In genomic region chr12:70556820-70557219, GRCm38 (mm10) we compare ENCODE assay signal across 14 mouse cellular contexts.
DNase-seq lines count a peak whose midpoint lies in the region; ATAC-seq and TF ChIP-seq lines count a peak whose summit lies in the region.
"Had no signal": no experiment of that assay in that cellular context is flagged by ENCODE, and none has a peak within 500 bp of the region (broad histone marks: within the 10 kb centered on the region; RNA-seq: fewer than 3 reads in every experiment).

No protein-coding gene starts in this region.

- H3K27ac ChIP-seq in gastrocnemius, adult 2 months, result peak overlapping the region; percentile 60
- no peak overlapping the region for H3K27ac ChIP-seq in lung, embryonic 16.5 days (ENCODE audit: low read length)
- H3K27ac ChIP-seq in heart, embryonic 15.5 days, result peak overlapping the region; percentile 75
- H3K27ac ChIP-seq: hindbrain, embryonic 15.5 days; left cerebral cortex, adult 2 months; limb, embryonic 15.5 days; lung, embryonic 15.5 days; midbrain, embryonic 13.5 days; neural tube, embryonic 12.5 days had no signal

- TF ChIP-seq POLR2A in brain, embryonic 14.5 days (IDR thresholded peaks at IDR 0.05; ENCODE audit: borderline replicate concordance, extremely low read depth, insufficient read depth, insufficient read length, poor library complexity, severe bottlenecking), result no peak

- H3K27me3 ChIP-seq in lung, embryonic 16.5 days (ENCODE audit: control insufficient read depth, insufficient read depth, low read depth, low read length), result no peaks in the 10 kb centered on the region
- no peaks in the 10 kb centered on the region for H3K27me3 ChIP-seq in heart, embryonic 15.5 days
- H3K27me3 ChIP-seq: hindbrain, embryonic 15.5 days; limb, embryonic 15.5 days; lung, embryonic 15.5 days; neural tube, embryonic 12.5 days had no signal

- no peak overlapping the region for H3K4me3 ChIP-seq in gastrocnemius, adult 2 months
- no peak overlapping the region for H3K4me3 ChIP-seq in lung, embryonic 16.5 days (ENCODE audit: low read length)
- H3K4me3 ChIP-seq in heart, embryonic 15.5 days, result no peak overlapping the region
- H3K4me3 ChIP-seq: hindbrain, embryonic 15.5 days; left cerebral cortex, adult 2 months; limb, embryonic 15.5 days; lung, embryonic 15.5 days; midbrain, embryonic 13.5 days; neural tube, embryonic 12.5 days had no signal

- ATAC-seq in lung, embryonic 16.5 days (ENCODE audit: low read depth), result peak; percentile 56
- ATAC-seq in heart, embryonic 15.5 days (replicated peaks; ENCODE audit: insufficient number of reproducible peaks, insufficient read depth, low FRiP score, low read depth), result no peak; the same call in 1 of the 2 replicates
- ATAC-seq: midbrain, embryonic 13.5 days had no signal

- H3K4me2 ChIP-seq in lung, embryonic 16.5 days (ENCODE audit: low read depth, low read length), result no peak overlapping the region
- peak overlapping the region; percentile 31 for H3K4me2 ChIP-seq in heart, embryonic 15.5 days
- H3K4me2 ChIP-seq: hindbrain, embryonic 15.5 days; limb, embryonic 15.5 days; lung, embryonic 15.5 days; midbrain, embryonic 13.5 days; neural tube, embryonic 12.5 days had no signal

- no peak overlapping the region for H3K9ac ChIP-seq in lung, embryonic 16.5 days (ENCODE audit: low read length)
- no peak overlapping the region for H3K9ac ChIP-seq in heart, embryonic 15.5 days
- H3K9ac ChIP-seq: hindbrain, embryonic 15.5 days; limb, embryonic 15.5 days; lung, embryonic 15.5 days; midbrain, embryonic 13.5 days; neural tube, embryonic 12.5 days had no signal

- H3K4me1 ChIP-seq in lung, embryonic 16.5 days (replicated peaks; ENCODE audit: control insufficient read depth, insufficient read depth, low read length), result peaks cover 16% of the 10 kb centered on the region
- peaks cover 26% of the 10 kb centered on the region for H3K4me1 ChIP-seq in heart, embryonic 15.5 days (replicated peaks)
- H3K4me1 ChIP-seq: midbrain, embryonic 13.5 days; neural tube, embryonic 12.5 days had no signal

- TF ChIP-seq CTCF in gastrocnemius, adult 2 months (IDR thresholded peaks at IDR 0.05), result no peak
- TF ChIP-seq CTCF in brain, embryonic 14.5 days (IDR thresholded peaks at IDR 0.05; ENCODE audit: borderline replicate concordance, extremely low read depth, insufficient read depth, insufficient read length), result no peak

- no peaks in the 10 kb centered on the region for H3K36me3 ChIP-seq in lung, embryonic 16.5 days (ENCODE audit: control insufficient read depth, insufficient read depth, low read length)
- no peaks in the 10 kb centered on the region for H3K36me3 ChIP-seq in heart, embryonic 15.5 days
- H3K36me3 ChIP-seq: hindbrain, embryonic 15.5 days; limb, embryonic 15.5 days; lung, embryonic 15.5 days; midbrain, embryonic 13.5 days; neural tube, embryonic 12.5 days had no signal

- H3K9me3 ChIP-seq in lung, embryonic 16.5 days (ENCODE audit: control insufficient read depth, low read length), result no peaks in the 10 kb centered on the region
- H3K9me3 ChIP-seq in heart, embryonic 15.5 days (replicated peaks), result no peaks in the 10 kb centered on the region
- H3K9me3 ChIP-seq: hindbrain, embryonic 15.5 days; limb, embryonic 15.5 days; lung, embryonic 15.5 days; midbrain, embryonic 13.5 days; neural tube, embryonic 12.5 days had no signal

- no peak for DNase-seq in gastrocnemius, adult 2 months
- DNase-seq in gastrocnemius, postnatal 14 days, result no peak
- no peak for DNase-seq in lung, postnatal 36 days
- peak; percentile 62 for DNase-seq in brain, embryonic 14.5 days (ENCODE audit: low read depth)
- no peak for DNase-seq in adipocyte (ENCODE audit: low spot score)
- DNase-seq: kidney, adult 2 months had no signal

- 21% methylated on average over 6 of the region's 6 CpGs for WGBS in lung, embryonic 16.5 days
- WGBS in heart, embryonic 15.5 days, result 21% methylated on average over 6 of the region's 6 CpGs

- intact Hi-C loops in gastrocnemius, adult 2 months (cut with DNase I), result no loop called here
- intact Hi-C loops in gastrocnemius, postnatal 14 days (cut with DNase I; ENCODE audit: low total_unique reads), result no loop called here
